Mouse (Mus musculus) lung, postnatal 0 days (tissue): ENCODE data around the gene Xk. TPM values are rescaled to one million over a fixed set of nuclear protein-coding genes. Genes with fewer than 3 reads are reported as not detected.
"Not testable (repeated sequence)": the region's sequence is repeated elsewhere in the genome, so short reads cannot be mapped to it uniquely, and the experiment has no call there.

ENCODE experiments used
- ATAC-seq: fragments of 200-750 bp; cut with Nextera tagmentation; 2 replicates; pipeline ENCODE4 v1.8.0; 2017; ENCODE audit warnings: moderate library complexity
- DNase-seq: peaks from one replicate; pipeline ENCODE4 v3.0.0-alpha.2; 2016; ENCODE audit warnings: low spot score
- H3K27ac ChIP-seq: fragments of 300-500 bp; sonication (generic); 2 replicates; pipeline ENCODE4 v1.5.1; 2014; ENCODE audit warnings: antibody characterized with exemption, mild to moderate bottlenecking, low read length, mixed read lengths
- H3K27me3 ChIP-seq: fragments of 300-500 bp; sonication (generic); replicated peaks from 2 replicates; pipeline ENCODE4 v1.6.1; 2014; ENCODE audit warnings: low read length, mixed read lengths; ENCODE audit not compliant: insufficient read depth
- H3K36me3 ChIP-seq: fragments of 300-500 bp; sonication (generic); 2 replicates; pipeline ENCODE4 v1.6.1; 2014; ENCODE audit warnings: low read length, mixed read lengths; ENCODE audit not compliant: insufficient read depth
- H3K4me1 ChIP-seq: fragments of 300-500 bp; sonication (generic); 2 replicates; pipeline ENCODE4 v1.6.1; 2014; ENCODE audit warnings: antibody characterized with exemption, low read depth, low read length, mixed read lengths; ENCODE audit not compliant: insufficient read depth
- H3K4me2 ChIP-seq: fragments of 300-500 bp; sonication (generic); replicated peaks from 2 replicates; pipeline ENCODE4 v1.6.1; 2014; ENCODE audit warnings: low read depth, mild to moderate bottlenecking, low read length, moderate library complexity, mixed read lengths
- H3K4me3 ChIP-seq: fragments of 300-500 bp; sonication (generic); 2 replicates; pipeline ENCODE4 v1.5.1; 2014; ENCODE audit warnings: low read depth, low read length
- H3K9ac ChIP-seq: fragments of 300-500 bp; sonication (generic); replicated peaks from 2 replicates; pipeline ENCODE4 v1.6.1; 2014; ENCODE audit warnings: low read depth, mild to moderate bottlenecking
- H3K9me3 ChIP-seq: fragments of 300-500 bp; sonication (generic); 2 replicates; pipeline ENCODE4 v1.6.1; 2016; ENCODE audit warnings: low read length, mixed read lengths
- CTCF ChIP-seq: IDR thresholded peaks from 2 replicates; pipeline ENCODE4 v1.5.1; 2016; ENCODE audit warnings: antibody characterized with exemption, mild to moderate bottlenecking
- EP300 ChIP-seq: IDR thresholded peaks from 2 replicates; pipeline ENCODE4 v1.6.1; 2016; ENCODE audit warnings: antibody characterized with exemption, mild to moderate bottlenecking, control low read depth
- WGBS: fragments of 180-500 bp; shearing (Covaris S2); extraction: QIAGEN DNeasy Blood & Tissue Kit; methylation state at CpG from one replicate; pipeline ENCODE4 v1.1.7; 2014; 5-methylcytosine and 5-hydroxymethylcytosine counted together
- polyA plus RNA-seq: library from polyadenylated mRNA; unstranded; fragments of >200 nt; fragmentation: Nextera tagmentation; extraction: Ambion mirVana; gene quantifications from 2 replicates; pipeline ENCODE4 v1.2.1, GENCODE M21; 2015

Gene Xk
- polyA plus RNA-seq, 1 experiment from 2014 or later = 1.2 TPM

GRCm38 (mm10) chrX:9271947-9272459 is 553 bp upstream of the Xk start:
- H3K9ac ChIP-seq = no peak overlapping the region
- 11% methylated on average over 8 of the region's 8 CpGs for WGBS
- 0 out of 2 replicates have a peak overlapping the region, but pooled peaks have one; percentile 20 for H3K27ac ChIP-seq
- DNase-seq (no peak), ATAC-seq (no peak)
- H3K4me3 ChIP-seq = peak overlapping the region; percentile 55
- no peak for TF ChIP-seq EP300
- no peak for TF ChIP-seq CTCF
- no peaks in the 10 kb centered on the region for H3K27me3 ChIP-seq
- H3K4me1 ChIP-seq = no peaks in the 10 kb centered on the region
- H3K4me2 ChIP-seq = peak overlapping the region; percentile 52
- no peaks in the 10 kb centered on the region for H3K9me3 ChIP-seq
- no peaks in the 10 kb centered on the region for H3K36me3 ChIP-seq

GRCm38 (mm10) chrX:9273377-9274002 is 934 bp downstream of the Xk start:
- DNase-seq (no peak), ATAC-seq (no peak)
- Histone ChIP-seq H3K36me3 (no peaks in the 10 kb centered on the region), H3K4me2 (peak overlapping the region; percentile 52), H3K4me3 (peak overlapping the region; percentile 55; the same call in 1 of the 2 replicates), H3K27me3 (no peaks in the 10 kb centered on the region), H3K9ac (no peak overlapping the region), H3K4me1 (no peaks in the 10 kb centered on the region), H3K27ac (no peak overlapping the region), H3K9me3 (no peaks in the 10 kb centered on the region)
- TF ChIP-seq EP300 (no peak), CTCF (no peak)
- WGBS = 50% methylated on average over 12 of the region's 12 CpGs

- Histone ChIP-seq H3K4me2 (no peak overlapping the region), H3K36me3 (no peaks in the 10 kb centered on the region), H3K27me3 (no peaks in the 10 kb centered on the region), H3K4me3 (no peak overlapping the region), H3K4me1 (no peaks in the 10 kb centered on the region), H3K9me3 (no peaks in the 10 kb centered on the region), H3K27ac (no peak overlapping the region), H3K9ac (no peak overlapping the region)
- TF ChIP-seq EP300 (no peak), CTCF (no peak)
- WGBS = 72% methylated on average over 8 of the region's 8 CpGs
- DNase-seq = no peak
- no peak for ATAC-seq
Observed at GRCm38 (mm10) chrX:9274321-9274720, 1.8 kb downstream of the Xk start.

- not testable (repeated sequence) for H3K36me3 ChIP-seq, H3K9me3 ChIP-seq, H3K4me2 ChIP-seq, H3K27ac ChIP-seq, ATAC-seq, H3K27me3 ChIP-seq, DNase-seq, H3K9ac ChIP-seq, H3K4me1 ChIP-seq, H3K4me3 ChIP-seq
- no CpG with 5 or more reads among the region's 1 CpGs for WGBS
Observed at GRCm38 (mm10) chrX:9283464-9283863, 10.9 kb downstream of the Xk start, which contains the start of gene H2al1m. Gene H2al1m, plus strand, starts transcription at chrX:9283764.

GRCm38 (mm10) chrX:9293140-9293829 is 20.7 kb downstream of the Xk start:
- not testable (repeated sequence) for H3K9ac ChIP-seq, H3K27me3 ChIP-seq, H3K4me3 ChIP-seq, H3K36me3 ChIP-seq, H3K4me1 ChIP-seq, H3K4me2 ChIP-seq, ATAC-seq, H3K27ac ChIP-seq, H3K9me3 ChIP-seq, DNase-seq
- 67% methylated on average over 3 of the region's 4 CpGs for WGBS

- Histone ChIP-seq H3K4me2 (no peak overlapping the region), H3K27ac (no peak overlapping the region), H3K9ac (no peak overlapping the region), H3K4me3 (no peak overlapping the region), H3K27me3 (no peaks in the 10 kb centered on the region), H3K4me1 (no peaks in the 10 kb centered on the region), H3K36me3 (no peaks in the 10 kb centered on the region), H3K9me3 (no peaks in the 10 kb centered on the region)
- ATAC-seq (no peak), DNase-seq (no peak)
- no peak for TF ChIP-seq CTCF
- TF ChIP-seq EP300 = no peak
- 83% methylated on average over 5 of the region's 5 CpGs for WGBS
Observed at GRCm38 (mm10) chrX:9298413-9298864, 25.9 kb downstream of the Xk start.
